Mouse (Mus musculus) ES-E14 (cell line): ENCODE data around the gene Itga3.

Source experiments
- CHD2 ChIP-seq: IDR thresholded peaks from 2 replicates; pipeline ENCODE4 v1.6.1; 2014; ENCODE audit warnings: mild to moderate bottlenecking, low read depth, low read length, inconsistent platforms
- HCFC1 ChIP-seq: IDR thresholded peaks from 2 replicates; pipeline ENCODE4 v1.6.1; 2012; ENCODE audit warnings: low read length, inconsistent platforms, borderline replicate concordance; ENCODE audit not compliant: insufficient read depth
- MAFK ChIP-seq: IDR thresholded peaks from 2 replicates; pipeline ENCODE4 v1.6.1; 2014; ENCODE audit warnings: mild to moderate bottlenecking, low read depth, low read length, inconsistent platforms; ENCODE audit not compliant: insufficient read depth
- ZC3H11A ChIP-seq: IDR thresholded peaks from 2 replicates; pipeline ENCODE4 v1.6.1; 2012; ENCODE audit warnings: low read depth, mild to moderate bottlenecking, inconsistent platforms, low read length, borderline replicate concordance
- ZNF384 ChIP-seq: IDR thresholded peaks from 2 replicates; pipeline ENCODE4 v1.6.1; 2012; ENCODE audit warnings: low read depth, low read length, inconsistent platforms

- no peak for TF ChIP-seq ZC3H11A
- TF ChIP-seq CHD2: no peak
- no peak for TF ChIP-seq MAFK
- TF ChIP-seq ZNF384: no peak
- no peak for TF ChIP-seq HCFC1
Measured at GRCm38 (mm10) chr11:95088857-95089779, 12.5 kb upstream of the Itga3 start.
